Mouse (Mus musculus): Measurements from ENCODE around the gene Dpm2. TPM values are rescaled to one million over a fixed set of nuclear protein-coding genes. Genes with fewer than 3 reads are reported as not detected.

Gene Dpm2
- polyA plus RNA-seq, 1 experiment from 2014 or later, result 116 TPM

- H3K27ac ChIP-seq, result peak overlapping the region; percentile 93
- no peak for ATAC-seq (ENCODE audit: insufficient number of reproducible peaks, insufficient read depth, low FRiP score, low TSS enrichment, low read depth)
Measured at GRCm38 (mm10) chr2:32547964-32548739, 22.5 kb upstream of the Dpm2 start.

GRCm38 (mm10) chr2:32549171-32549570, 21.5 kb upstream of the Dpm2 start:
- Histone ChIP-seq H3K27me3 (no peaks in the 10 kb centered on the region), H3K4me2 (0 out of 2 replicates have a peak overlapping the region, but pooled peaks have one; percentile 27), H3K27ac (peak overlapping the region; percentile 93), H3K9ac (no peak overlapping the region), H3K4me1 (peaks cover 58% of the 10 kb centered on the region), H3K36me3 (peaks cover 8% of the 10 kb centered on the region; the same call in 1 of the 2 replicates), H3K4me3 (no peak overlapping the region), H3K9me3 (no peaks in the 10 kb centered on the region)
- 46% methylated on average over 9 of the region's 9 CpGs for WGBS
- no peak for ATAC-seq (ENCODE audit: insufficient number of reproducible peaks, insufficient read depth, low FRiP score, low TSS enrichment, low read depth)

More at GRCm38 (mm10) chr2:32547964-32548739, 22.5 kb upstream of the Dpm2 start:
- Histone ChIP-seq H3K4me1 (peaks cover 58% of the 10 kb centered on the region), H3K4me2 (no peak overlapping the region), H3K27me3 (no peaks in the 10 kb centered on the region), H3K9ac (no peak overlapping the region), H3K9me3 (no peaks in the 10 kb centered on the region), H3K4me3 (no peak overlapping the region), H3K36me3 (peaks cover 9% of the 10 kb centered on the region; the same call in 1 of the 2 replicates)
- WGBS, result 86% methylated on average over 7 of the region's 7 CpGs

GRCm38 (mm10) chr2:32549764-32550163, 20.9 kb upstream of the Dpm2 start:
- WGBS, result 21% methylated on average over 6 of the region's 6 CpGs
- peak; percentile 80 for ATAC-seq (ENCODE audit: insufficient number of reproducible peaks, insufficient read depth, low FRiP score, low TSS enrichment, low read depth)
- H3K27ac ChIP-seq, result peak overlapping the region; percentile 93
- H3K4me3 ChIP-seq, result no peak overlapping the region
- H3K4me1 ChIP-seq, result peaks cover 58% of the 10 kb centered on the region
- H3K4me2 ChIP-seq, result peak overlapping the region; percentile 27
- 0 out of 2 replicates have a peak, but pooled peaks cover 3% of the 10 kb centered on the region for H3K36me3 ChIP-seq
- no peaks in the 10 kb centered on the region for H3K9me3 ChIP-seq
- H3K27me3 ChIP-seq, result no peaks in the 10 kb centered on the region
- no peak overlapping the region for H3K9ac ChIP-seq

GRCm38 (mm10) chr2:32551236-32551635, 19.4 kb upstream of the Dpm2 start:
- H3K4me1 ChIP-seq, result peaks cover 72% of the 10 kb centered on the region
- no peak for ATAC-seq (ENCODE audit: insufficient number of reproducible peaks, insufficient read depth, low FRiP score, low TSS enrichment, low read depth)
- 68% methylated on average over 5 of the region's 5 CpGs for WGBS
- no peak overlapping the region for H3K4me2 ChIP-seq
- H3K9ac ChIP-seq, result 0 out of 2 replicates have a peak overlapping the region, but pooled peaks have one; percentile 8
- no peaks in the 10 kb centered on the region for H3K36me3 ChIP-seq
- no peaks in the 10 kb centered on the region for H3K9me3 ChIP-seq
- H3K27ac ChIP-seq, result 0 out of 2 replicates have a peak overlapping the region, but pooled peaks have one; percentile 17
- no peak overlapping the region for H3K4me3 ChIP-seq
- no peaks in the 10 kb centered on the region for H3K27me3 ChIP-seq

- no peak for ATAC-seq (ENCODE audit: insufficient number of reproducible peaks, insufficient read depth, low FRiP score, low TSS enrichment, low read depth)
- Histone ChIP-seq H3K9ac (no peak overlapping the region), H3K4me1 (peaks cover 65% of the 10 kb centered on the region), H3K4me2 (no peak overlapping the region), H3K27me3 (no peaks in the 10 kb centered on the region), H3K36me3 (peaks cover 4% of the 10 kb centered on the region; the same call in 1 of the 2 replicates), H3K4me3 (no peak overlapping the region), H3K9me3 (no peaks in the 10 kb centered on the region), H3K27ac (no peak overlapping the region)
- 72% methylated on average over 7 of the region's 7 CpGs for WGBS
Measured at GRCm38 (mm10) chr2:32553592-32554148, 17.0 kb upstream of the Dpm2 start.

- no peak for ATAC-seq (ENCODE audit: insufficient number of reproducible peaks, insufficient read depth, low FRiP score, low TSS enrichment, low read depth)
Measured at GRCm38 (mm10) chr2:32555484-32555883, 15.2 kb upstream of the Dpm2 start.

GRCm38 (mm10) chr2:32556019-32556418, 14.6 kb upstream of the Dpm2 start:
- H3K9me3 ChIP-seq, result no peaks in the 10 kb centered on the region
- H3K36me3 ChIP-seq, result peaks cover 23% of the 10 kb centered on the region
- H3K9ac ChIP-seq, result peak overlapping the region; percentile 37; the same call in 1 of the 2 replicates
- H3K4me2 ChIP-seq, result no peak overlapping the region
- H3K4me1 ChIP-seq, result peaks cover 49% of the 10 kb centered on the region
- H3K27ac ChIP-seq, result peak overlapping the region; percentile 81
- ATAC-seq (ENCODE audit: insufficient number of reproducible peaks, insufficient read depth, low FRiP score, low TSS enrichment, low read depth), result no peak
- H3K27me3 ChIP-seq, result no peaks in the 10 kb centered on the region
- WGBS, result 62% methylated on average over 7 of the region's 7 CpGs
- H3K4me3 ChIP-seq, result no peak overlapping the region

More at GRCm38 (mm10) chr2:32555484-32555883, 15.2 kb upstream of the Dpm2 start:
- Histone ChIP-seq H3K9ac (peak overlapping the region; percentile 37; the same call in 1 of the 2 replicates), H3K27me3 (no peaks in the 10 kb centered on the region), H3K9me3 (no peaks in the 10 kb centered on the region), H3K4me2 (no peak overlapping the region), H3K36me3 (peaks cover 21% of the 10 kb centered on the region), H3K4me3 (no peak overlapping the region), H3K4me1 (peaks cover 55% of the 10 kb centered on the region), H3K27ac (peak overlapping the region; percentile 81)
- 19% methylated on average over 4 of the region's 4 CpGs for WGBS

GRCm38 (mm10) chr2:32559570-32559969, 11.1 kb upstream of the Dpm2 start:
- Histone ChIP-seq H3K4me2 (no peak overlapping the region), H3K9ac (0 out of 2 replicates have a peak overlapping the region, but pooled peaks have one; percentile 11), H3K36me3 (peaks cover 51% of the 10 kb centered on the region), H3K4me1 (peaks cover 36% of the 10 kb centered on the region), H3K4me3 (no peak overlapping the region), H3K9me3 (no peaks in the 10 kb centered on the region), H3K27ac (peak overlapping the region; percentile 55; the same call in 1 of the 2 replicates), H3K27me3 (no peaks in the 10 kb centered on the region)
- ATAC-seq (ENCODE audit: insufficient number of reproducible peaks, insufficient read depth, low FRiP score, low TSS enrichment, low read depth), result no peak
- 41% methylated on average over 5 of the region's 5 CpGs for WGBS

GRCm38 (mm10) chr2:32566536-32567063, 4.1 kb upstream of the Dpm2 start:
- H3K36me3 ChIP-seq, result peaks cover 71% of the 10 kb centered on the region
- no peaks in the 10 kb centered on the region for H3K27me3 ChIP-seq
- H3K9ac ChIP-seq, result no peak overlapping the region
- WGBS, result 37% methylated on average over 4 of the region's 4 CpGs
- no peaks in the 10 kb centered on the region for H3K9me3 ChIP-seq
- no peak overlapping the region for H3K27ac ChIP-seq
- no peak overlapping the region for H3K4me2 ChIP-seq
- H3K4me3 ChIP-seq, result no peak overlapping the region
- H3K4me1 ChIP-seq, result peaks cover 6% of the 10 kb centered on the region
- ATAC-seq (ENCODE audit: insufficient number of reproducible peaks, insufficient read depth, low FRiP score, low TSS enrichment, low read depth), result no peak

GRCm38 (mm10) chr2:32568149-32568548, 2.5 kb upstream of the Dpm2 start:
- H3K27ac ChIP-seq, result no peak overlapping the region
- no peaks in the 10 kb centered on the region for H3K27me3 ChIP-seq
- WGBS, result 74% methylated on average over 5 of the region's 5 CpGs
- H3K9ac ChIP-seq, result 0 out of 2 replicates have a peak overlapping the region, but pooled peaks have one; percentile 27
- peaks cover 68% of the 10 kb centered on the region for H3K36me3 ChIP-seq
- H3K4me1 ChIP-seq, result peaks cover 13% of the 10 kb centered on the region
- no peak overlapping the region for H3K4me2 ChIP-seq
- no peaks in the 10 kb centered on the region for H3K9me3 ChIP-seq
- H3K4me3 ChIP-seq, result no peak overlapping the region
- ATAC-seq (ENCODE audit: insufficient number of reproducible peaks, insufficient read depth, low FRiP score, low TSS enrichment, low read depth), result no peak

- Histone ChIP-seq H3K27ac (no peak overlapping the region), H3K9me3 (no peaks in the 10 kb centered on the region), H3K27me3 (no peaks in the 10 kb centered on the region), H3K4me2 (no peak overlapping the region), H3K4me1 (peaks cover 13% of the 10 kb centered on the region), H3K9ac (no peak overlapping the region), H3K36me3 (peaks cover 64% of the 10 kb centered on the region), H3K4me3 (no peak overlapping the region)
- 90% methylated on average over 3 of the region's 3 CpGs for WGBS
- no peak for ATAC-seq (ENCODE audit: insufficient number of reproducible peaks, insufficient read depth, low FRiP score, low TSS enrichment, low read depth)
Measured at GRCm38 (mm10) chr2:32568941-32569340, 1.7 kb upstream of the Dpm2 start.
